Mouse (Mus musculus) forebrain, embryonic 11.5 days (tissue): ENCODE data around the gene Cntd1. TPM values are rescaled to one million over a fixed set of nuclear protein-coding genes. Genes with fewer than 3 reads are reported as not detected.

Source experiments
- ATAC-seq: fragments of 200-750 bp; cut with Nextera tagmentation; replicated peaks from 2 replicates; pipeline ENCODE4 v1.8.0; 2017; ENCODE audit warnings: moderate TSS enrichment; ENCODE audit not compliant: low FRiP score
- DNase-seq: peaks from one replicate; pipeline ENCODE4 v3.0.0-alpha.2; 2017; ENCODE audit warnings: low spot score
- H3K27ac ChIP-seq: fragments of 300-500 bp; sonication (generic); 2 replicates; pipeline ENCODE4 v1.5.1; 2014; ENCODE audit warnings: low read depth, low read length
- H3K27me3 ChIP-seq: fragments of 300-500 bp; sonication (generic); 2 replicates; pipeline ENCODE4 v1.6.1; 2014; ENCODE audit warnings: mild to moderate bottlenecking, low read length, mixed read lengths; ENCODE audit not compliant: control insufficient read depth, insufficient read depth
- H3K36me3 ChIP-seq: fragments of 300-500 bp; sonication (generic); 2 replicates; pipeline ENCODE4 v1.6.1; 2014; ENCODE audit warnings: mild to moderate bottlenecking, low read length, moderate library complexity, mixed read lengths; ENCODE audit not compliant: control insufficient read depth, insufficient read depth
- H3K4me1 ChIP-seq: fragments of 300-500 bp; sonication (generic); replicated peaks from 2 replicates; pipeline ENCODE4 v1.6.1; 2014; ENCODE audit warnings: low read length, mixed read lengths; ENCODE audit not compliant: control insufficient read depth, insufficient read depth
- H3K4me2 ChIP-seq: fragments of 300-500 bp; sonication (generic); 2 replicates; pipeline ENCODE4 v1.6.1; 2014; ENCODE audit warnings: low read depth, mild to moderate bottlenecking, low read length, moderate library complexity, mixed read lengths; ENCODE audit not compliant: severe bottlenecking
- H3K4me3 ChIP-seq: fragments of 300-500 bp; sonication (generic); 2 replicates; pipeline ENCODE4 v1.5.1; 2014; ENCODE audit warnings: low read depth, low read length
- H3K9ac ChIP-seq: fragments of 300-500 bp; sonication (generic); 2 replicates; pipeline ENCODE4 v1.6.1; 2014; ENCODE audit warnings: low read length
- H3K9me3 ChIP-seq: fragments of 300-500 bp; sonication (generic); 2 replicates; pipeline ENCODE4 v1.6.1; 2016; ENCODE audit warnings: low read length, mixed read lengths; ENCODE audit not compliant: control insufficient read depth
- WGBS: fragments of 180-500 bp; shearing (Covaris S2); extraction: QIAGEN DNeasy Blood & Tissue Kit; methylation state at CpG from one replicate; pipeline ENCODE4 v1.1.7; 2014; 5-methylcytosine and 5-hydroxymethylcytosine counted together
- polyA plus RNA-seq: library from polyadenylated mRNA; unstranded; fragments of >200 nt; fragmentation: Nextera tagmentation; extraction: Ambion mirVana; gene quantifications from 2 replicates; pipeline ENCODE4 v1.2.1, GENCODE M21; 2014

Gene Cntd1
- polyA plus RNA-seq: 1.3 and 2.0 TPM in 2 replicates

DNA sequence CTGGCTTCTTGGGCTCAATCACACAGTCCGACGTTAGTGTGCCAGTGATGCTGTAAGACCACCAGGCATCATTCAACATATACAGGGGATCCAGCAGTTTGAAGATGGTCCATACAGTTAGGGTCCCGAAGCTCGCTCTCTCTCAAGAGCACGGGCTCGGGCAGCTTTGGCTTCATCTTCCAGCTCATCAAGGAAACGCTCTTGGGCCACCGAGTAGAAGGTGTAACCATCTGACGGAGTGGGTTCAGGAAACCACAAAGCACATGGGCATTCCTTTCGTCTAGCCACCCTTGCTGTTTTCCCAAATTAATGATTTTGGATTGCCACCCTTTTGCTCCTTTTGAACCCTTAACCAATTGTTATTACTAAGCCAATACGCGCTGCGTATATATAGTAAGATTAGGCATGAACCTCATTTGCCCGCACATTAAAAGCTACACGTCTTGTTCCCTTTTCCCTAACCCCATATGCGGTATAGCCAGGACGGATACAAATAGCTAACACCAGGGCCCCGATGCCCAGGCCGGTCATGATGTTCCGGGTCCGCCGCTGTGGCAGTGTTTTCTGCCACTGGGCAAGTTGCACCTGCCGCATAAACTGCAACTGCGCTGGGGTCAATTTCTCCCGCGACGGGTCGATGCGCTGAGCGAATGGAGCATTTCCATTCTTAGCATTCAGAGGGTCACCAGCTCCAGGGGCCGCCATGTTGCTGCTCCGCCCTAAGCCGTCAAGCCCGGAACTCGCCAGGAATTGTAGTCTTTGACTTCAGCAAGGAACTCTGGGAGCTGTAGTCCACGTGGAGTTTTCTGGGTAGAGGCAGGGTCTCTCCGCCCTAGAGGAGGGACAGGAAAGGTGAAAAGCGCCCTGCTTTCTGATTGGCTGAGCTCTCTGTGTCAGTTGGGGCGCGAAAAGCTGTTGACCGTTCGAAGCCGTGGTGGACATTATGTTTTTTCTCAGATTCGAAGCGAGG is at the start of gene Cntd1, which contains the start of gene Coa3:
TSS of gene Cntd1 (plus strand) at position 790 of the 970 bp plus-strand sequence.
TSS of gene Coa3 (minus strand) at position 892 of the 970 bp plus-strand sequence.
- DNase-seq (peak; percentile 90), ATAC-seq (peak; percentile 94)
- H3K27ac ChIP-seq: peak within 1 kb of the TSS; percentile 32; the same call in 1 of the 2 replicates
- peaks cover 5% of the 10 kb centered on the region; the same call in 1 of the 2 replicates for H3K27me3 ChIP-seq
- 12% methylated on average over 45 of the region's 45 CpGs for WGBS
- peak within 1 kb of the TSS; percentile 90 for H3K4me2 ChIP-seq
- peak within 1 kb of the TSS; percentile 74 for H3K9ac ChIP-seq
- H3K36me3 ChIP-seq: no peaks in the 10 kb centered on the region; the same call in 1 of the 2 replicates
- H3K9me3 ChIP-seq: no peaks in the 10 kb centered on the region
- H3K4me3 ChIP-seq: peak within 1 kb of the TSS; percentile 86
- peaks cover 11% of the 10 kb centered on the region for H3K4me1 ChIP-seq

- Histone ChIP-seq H3K36me3 (no peaks in the 10 kb centered on the region), H3K4me1 (peaks cover 2% of the 10 kb centered on the region; the same call in 1 of the 2 replicates), H3K27ac (no peak overlapping the region), H3K4me2 (no peak overlapping the region), H3K9ac (no peak overlapping the region), H3K27me3 (no peaks in the 10 kb centered on the region), H3K4me3 (no peak overlapping the region), H3K9me3 (no peaks in the 10 kb centered on the region)
- ATAC-seq (no peak), DNase-seq (no peak)
- 21% methylated on average over 8 of the region's 8 CpGs for WGBS
These were observed 49.4 kb upstream of the Cntd1 start for GRCm38 (mm10) chr11:101229361-101229900.

DNA sequence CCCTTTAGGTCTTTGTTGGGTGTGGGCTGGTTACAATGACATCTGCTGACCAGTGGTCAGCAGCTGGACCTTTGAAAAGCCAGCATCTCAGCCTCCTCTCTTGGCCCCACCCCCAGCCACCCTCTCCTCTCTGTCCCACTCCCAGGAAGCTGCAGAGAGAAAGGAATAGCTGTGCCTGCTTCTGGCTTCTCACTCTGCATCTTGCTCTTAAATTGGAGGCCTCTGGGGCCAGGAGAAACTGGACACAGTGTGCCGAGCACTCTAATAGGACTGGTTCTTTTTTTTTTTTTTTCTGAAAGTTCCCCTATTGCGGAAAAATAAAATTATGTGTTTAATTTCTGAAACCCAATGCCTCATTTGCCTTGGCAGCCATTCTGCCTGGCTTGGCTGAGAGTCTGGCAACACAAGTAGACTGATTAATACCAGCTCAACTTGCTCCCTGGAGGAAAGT is 48.7 kb upstream of the Cntd1 start:
- H3K9me3 ChIP-seq: no peaks in the 10 kb centered on the region
- ATAC-seq: no peak

GRCm38 (mm10) chr11:101230526-101230925 is 48.3 kb upstream of the Cntd1 start:
- WGBS: 13% methylated on average over 5 of the region's 5 CpGs
- no peak overlapping the region for H3K4me3 ChIP-seq

More for the DNA sequence above, 48.7 kb upstream of the Cntd1 start:
- 22% methylated on average over 2 of the region's 2 CpGs for WGBS
- no peaks in the 10 kb centered on the region for H3K27me3 ChIP-seq
- no peak overlapping the region for H3K9ac ChIP-seq
- no peak for DNase-seq
- peaks cover 2% of the 10 kb centered on the region; the same call in 1 of the 2 replicates for H3K4me1 ChIP-seq
- H3K4me2 ChIP-seq: no peak overlapping the region
- H3K36me3 ChIP-seq: no peaks in the 10 kb centered on the region
- no peak overlapping the region for H3K27ac ChIP-seq
- H3K4me3 ChIP-seq: no peak overlapping the region

DNA sequence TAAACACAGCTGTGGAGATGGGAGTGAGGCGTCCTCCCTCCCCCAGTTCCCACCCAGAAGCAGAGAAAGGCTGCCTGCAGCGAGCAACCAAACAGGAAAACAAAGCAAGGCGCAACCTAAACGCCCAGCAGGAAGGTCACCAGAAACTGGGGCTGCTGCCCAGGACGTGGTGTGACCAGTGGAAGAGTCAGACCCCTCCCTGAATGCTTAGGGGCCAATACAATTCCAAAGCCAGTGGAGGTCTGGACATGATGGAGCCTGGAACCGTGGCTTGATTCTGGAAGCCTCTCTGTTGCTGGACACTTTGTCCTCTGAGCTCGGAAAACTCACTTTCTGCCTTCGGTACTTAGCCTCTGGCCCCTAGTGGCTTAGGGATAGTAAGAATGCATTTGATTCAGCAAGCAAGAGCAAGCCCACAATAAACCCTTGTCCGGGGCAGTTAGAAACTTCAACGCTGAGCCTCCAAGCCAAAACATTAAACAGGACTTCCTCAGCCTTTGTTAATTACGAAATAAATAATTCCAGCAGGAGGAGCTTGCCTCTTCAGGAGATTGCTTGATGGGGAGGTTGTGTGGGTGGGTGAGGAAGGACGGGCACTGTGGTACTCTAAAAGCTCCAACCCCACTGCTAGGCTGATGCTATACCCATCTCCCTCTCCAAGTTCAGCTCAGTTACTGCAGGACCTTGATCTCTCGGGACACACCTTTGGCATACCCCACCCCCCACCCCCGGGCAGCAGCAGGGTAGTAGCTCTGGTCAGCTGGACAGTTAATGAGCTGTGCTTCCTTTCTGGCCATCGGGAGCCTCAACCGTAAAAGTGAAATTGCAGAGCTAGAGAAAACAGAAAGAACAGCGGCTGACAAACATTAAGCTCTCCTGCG is 47.6 kb upstream of the Cntd1 start:
- DNase-seq: no peak

More at GRCm38 (mm10) chr11:101230526-101230925, 48.3 kb upstream of the Cntd1 start:
- H3K4me2 ChIP-seq: no peak overlapping the region
- H3K9ac ChIP-seq: no peak overlapping the region
- no peak overlapping the region for H3K27ac ChIP-seq
- H3K4me1 ChIP-seq: peaks cover 2% of the 10 kb centered on the region; the same call in 1 of the 2 replicates
- H3K36me3 ChIP-seq: no peaks in the 10 kb centered on the region
- no peaks in the 10 kb centered on the region for H3K9me3 ChIP-seq
- H3K27me3 ChIP-seq: no peaks in the 10 kb centered on the region
- DNase-seq: no peak
- no peak for ATAC-seq

GRCm38 (mm10) chr11:101232010-101232839 is 46.6 kb upstream of the Cntd1 start:
- Histone ChIP-seq H3K9ac (no peak overlapping the region), H3K4me2 (no peak overlapping the region), H3K27ac (no peak overlapping the region), H3K4me1 (0 out of 2 replicates have a peak, but pooled peaks cover 2% of the 10 kb centered on the region), H3K9me3 (no peaks in the 10 kb centered on the region), H3K36me3 (no peaks in the 10 kb centered on the region), H3K4me3 (no peak overlapping the region), H3K27me3 (no peaks in the 10 kb centered on the region)
- WGBS: 59% methylated on average over 6 of the region's 6 CpGs
- ATAC-seq (no peak), DNase-seq (no peak)

More for the DNA sequence above, 47.6 kb upstream of the Cntd1 start:
- no peaks in the 10 kb centered on the region for H3K9me3 ChIP-seq
- WGBS: 13% methylated on average over 18 of the region's 18 CpGs
- no peaks in the 10 kb centered on the region for H3K27me3 ChIP-seq
- no peak overlapping the region for H3K4me2 ChIP-seq
- H3K36me3 ChIP-seq: no peaks in the 10 kb centered on the region
- 0 out of 2 replicates have a peak, but pooled peaks cover 2% of the 10 kb centered on the region for H3K4me1 ChIP-seq
- H3K27ac ChIP-seq: peak overlapping the region; percentile 38; the same call in 1 of the 2 replicates
- ATAC-seq: no peak
- no peak overlapping the region for H3K4me3 ChIP-seq
- 0 out of 2 replicates have a peak overlapping the region, but pooled peaks have one; percentile 6 for H3K9ac ChIP-seq

DNA sequence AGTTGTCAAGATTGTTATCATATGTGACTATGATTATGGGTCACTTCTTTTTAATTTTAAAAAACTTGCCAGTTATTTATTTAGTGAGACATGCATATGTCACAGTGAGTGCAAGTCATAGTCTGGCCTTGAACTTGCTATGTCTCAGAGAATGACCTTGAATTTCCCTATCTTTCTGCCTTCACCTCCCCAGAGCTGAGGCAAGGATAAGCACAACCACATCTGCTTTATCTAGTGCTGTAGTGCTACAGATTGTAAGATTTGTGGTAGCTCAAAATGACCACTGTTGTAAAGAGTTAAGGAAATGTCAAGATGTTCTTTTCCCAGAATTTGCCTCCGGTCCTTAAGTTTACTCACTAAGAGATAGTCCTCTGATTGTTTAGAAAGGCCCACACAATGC is 45.6 kb upstream of the Cntd1 start:
- Histone ChIP-seq H3K27me3 (no peaks in the 10 kb centered on the region), H3K4me2 (no peak overlapping the region), H3K36me3 (no peaks in the 10 kb centered on the region), H3K4me1 (0 out of 2 replicates have a peak, but pooled peaks cover 2% of the 10 kb centered on the region), H3K9ac (no peak overlapping the region), H3K4me3 (no peak overlapping the region), H3K27ac (no peak overlapping the region), H3K9me3 (no peaks in the 10 kb centered on the region)
- DNase-seq: no peak
- no peak for ATAC-seq
- WGBS: 92% methylated on average over 1 of the region's 1 CpGs
